Mouse (Mus musculus) lung, embryonic 16.5 days (tissue): ENCODE results near the gene Schip1. TPM values are rescaled to one million over a fixed set of nuclear protein-coding genes. Genes with fewer than 3 reads are reported as not detected.

Source experiments
- ATAC-seq: fragments of 200-750 bp; cut with Nextera tagmentation; 2 replicates; pipeline ENCODE4 v1.8.0; 2017; ENCODE audit warnings: low read depth, mild to moderate bottlenecking, moderate library complexity
- H3K27ac ChIP-seq: fragments of 300-500 bp; sonication (generic); 2 replicates; pipeline ENCODE4 v1.5.1; 2014; ENCODE audit warnings: mild to moderate bottlenecking, control low read depth, low read length
- H3K27me3 ChIP-seq: fragments of 300-500 bp; sonication (generic); 2 replicates; pipeline ENCODE4 v1.6.1; 2014; ENCODE audit warnings: low read depth, low read length, mixed read lengths; ENCODE audit not compliant: control insufficient read depth, insufficient read depth
- H3K36me3 ChIP-seq: fragments of 300-500 bp; sonication (generic); 2 replicates; pipeline ENCODE4 v1.6.1; 2014; ENCODE audit warnings: low read length; ENCODE audit not compliant: control insufficient read depth, insufficient read depth
- H3K4me1 ChIP-seq: fragments of 300-500 bp; sonication (generic); replicated peaks from 2 replicates; pipeline ENCODE4 v1.6.1; 2014; ENCODE audit warnings: low read length, mixed read lengths; ENCODE audit not compliant: control insufficient read depth, insufficient read depth
- H3K4me2 ChIP-seq: fragments of 300-500 bp; sonication (generic); 2 replicates; pipeline ENCODE4 v1.6.1; 2014; ENCODE audit warnings: low read depth, low read length, control low read depth
- H3K4me3 ChIP-seq: fragments of 300-500 bp; sonication (generic); 2 replicates; pipeline ENCODE4 v1.5.1; 2014; ENCODE audit warnings: mild to moderate bottlenecking, low read length, control low read depth
- H3K9ac ChIP-seq: fragments of 300-500 bp; sonication (generic); 2 replicates; pipeline ENCODE4 v1.6.1; 2014; ENCODE audit warnings: low read length, control low read depth
- H3K9me3 ChIP-seq: fragments of 300-500 bp; sonication (generic); 2 replicates; pipeline ENCODE4 v1.6.1; 2016; ENCODE audit warnings: low read length; ENCODE audit not compliant: control insufficient read depth
- WGBS: fragments of 180-500 bp; shearing (Covaris S2); extraction: QIAGEN DNeasy Blood & Tissue Kit; methylation state at CpG from one replicate; pipeline ENCODE4 v1.1.7; 2014; 5-methylcytosine and 5-hydroxymethylcytosine counted together
- polyA plus RNA-seq: library from polyadenylated mRNA; unstranded; fragments of >200 nt; fragmentation: Nextera tagmentation; extraction: Ambion mirVana; gene quantifications from 2 replicates; pipeline ENCODE4 v1.2.1, GENCODE M21; 2015

Schip1 gene
- polyA plus RNA-seq, 1 experiment from 2014 or later: 31.2 TPM

DNA sequence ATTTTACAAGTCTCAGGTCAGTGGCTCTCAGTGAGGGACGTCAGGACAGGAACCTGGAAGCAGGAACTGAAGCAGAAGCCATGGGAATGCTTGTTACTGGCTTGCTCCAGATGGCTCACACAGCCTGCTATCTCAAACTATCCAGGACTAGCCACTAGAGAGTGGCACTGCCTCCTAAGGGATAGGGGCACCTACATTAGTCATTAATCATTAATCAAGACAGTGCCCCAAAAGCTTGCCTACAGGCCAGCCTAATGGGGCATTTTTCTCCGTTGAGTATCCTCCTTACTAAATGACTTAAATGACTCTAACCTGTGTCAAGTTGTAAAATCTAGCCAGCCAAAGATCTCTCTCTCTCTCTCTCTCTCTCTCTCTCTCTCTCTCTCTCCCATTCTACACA, 314.2 kb downstream of the Schip1 start:
- H3K4me3 ChIP-seq: no peak overlapping the region
- 58% methylated on average over 2 of the region's 2 CpGs for WGBS
- H3K27me3 ChIP-seq: no peaks in the 10 kb centered on the region

GRCm38 (mm10) chr3:68379242-68379641, 314.6 kb downstream of the Schip1 start:
- Histone ChIP-seq H3K4me2 (no peak overlapping the region), H3K4me1 (no peaks in the 10 kb centered on the region; the same call in 1 of the 2 replicates), H3K27ac (no peak overlapping the region), H3K4me3 (no peak overlapping the region), H3K27me3 (no peaks in the 10 kb centered on the region), H3K36me3 (no peaks in the 10 kb centered on the region), H3K9ac (no peak overlapping the region), H3K9me3 (no peaks in the 10 kb centered on the region)
- no peak for ATAC-seq
- 45% methylated on average over 7 of the region's 7 CpGs for WGBS

More for the DNA sequence above, 314.2 kb downstream of the Schip1 start:
- no peaks in the 10 kb centered on the region for H3K36me3 ChIP-seq
- H3K4me2 ChIP-seq: no peak overlapping the region
- no peaks in the 10 kb centered on the region for H3K9me3 ChIP-seq
- H3K9ac ChIP-seq: no peak overlapping the region
- H3K27ac ChIP-seq: no peak overlapping the region
- no peak for ATAC-seq
- H3K4me1 ChIP-seq: no peaks in the 10 kb centered on the region; the same call in 1 of the 2 replicates

- no peak for ATAC-seq
- no peak overlapping the region for H3K9ac ChIP-seq
- H3K27ac ChIP-seq: no peak overlapping the region
- no peak overlapping the region for H3K4me3 ChIP-seq
- no peaks in the 10 kb centered on the region for H3K27me3 ChIP-seq
- no peak overlapping the region for H3K4me2 ChIP-seq
- no peaks in the 10 kb centered on the region for H3K36me3 ChIP-seq
- no peaks in the 10 kb centered on the region for H3K4me1 ChIP-seq
- no peaks in the 10 kb centered on the region for H3K9me3 ChIP-seq
These were observed 319.1 kb downstream of the Schip1 start for GRCm38 (mm10) chr3:68383672-68384071.

GRCm38 (mm10) chr3:68385544-68385943, 320.9 kb downstream of the Schip1 start:
- H3K27me3 ChIP-seq: no peaks in the 10 kb centered on the region
- H3K9me3 ChIP-seq: no peaks in the 10 kb centered on the region
- WGBS: 97% methylated on average over 3 of the region's 3 CpGs
- no peak overlapping the region for H3K9ac ChIP-seq
- ATAC-seq: no peak
- H3K4me3 ChIP-seq: no peak overlapping the region
- H3K36me3 ChIP-seq: no peaks in the 10 kb centered on the region
- no peak overlapping the region for H3K4me2 ChIP-seq
- no peaks in the 10 kb centered on the region for H3K4me1 ChIP-seq
- no peak overlapping the region for H3K27ac ChIP-seq

DNA sequence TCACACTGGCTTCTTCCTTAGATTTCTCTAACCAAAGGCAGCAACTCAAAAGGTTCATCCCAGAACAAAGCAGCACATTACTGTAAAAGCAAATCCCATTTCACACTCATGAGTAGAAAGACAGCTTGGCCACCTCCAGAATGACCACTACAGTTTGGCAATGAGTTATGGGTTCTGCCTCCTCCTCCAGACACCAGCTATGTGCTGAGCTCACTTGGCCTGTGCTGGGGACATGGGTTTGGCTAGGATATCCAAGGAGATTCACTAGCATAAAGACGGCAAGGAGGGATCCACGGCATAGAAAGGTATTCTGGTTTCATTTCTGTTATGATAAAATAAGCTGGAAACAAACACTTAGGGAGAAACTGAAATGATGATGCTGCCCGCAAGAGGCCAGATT, 323.4 kb downstream of the Schip1 start:
- H3K4me2 ChIP-seq: no peak overlapping the region
- H3K9ac ChIP-seq: no peak overlapping the region
- no peaks in the 10 kb centered on the region for H3K9me3 ChIP-seq
- H3K36me3 ChIP-seq: no peaks in the 10 kb centered on the region
- no peak overlapping the region for H3K4me3 ChIP-seq
- WGBS: 88% methylated on average over 3 of the region's 3 CpGs
- H3K4me1 ChIP-seq: no peaks in the 10 kb centered on the region
- no peak for ATAC-seq
- no peaks in the 10 kb centered on the region for H3K27me3 ChIP-seq
- H3K27ac ChIP-seq: no peak overlapping the region

- H3K27me3 ChIP-seq: no peaks in the 10 kb centered on the region
- H3K9me3 ChIP-seq: no peaks in the 10 kb centered on the region
- H3K4me1 ChIP-seq: no peaks in the 10 kb centered on the region
- no peak overlapping the region for H3K4me3 ChIP-seq
- H3K36me3 ChIP-seq: no peaks in the 10 kb centered on the region
- H3K9ac ChIP-seq: no peak overlapping the region
- 58% methylated on average over 2 of the region's 2 CpGs for WGBS
- H3K27ac ChIP-seq: no peak overlapping the region
- no peak overlapping the region for H3K4me2 ChIP-seq
- ATAC-seq: no peak
These were observed 329.0 kb downstream of the Schip1 start for GRCm38 (mm10) chr3:68393578-68393977.

- 64% methylated on average over 3 of the region's 3 CpGs for WGBS
- H3K9ac ChIP-seq: no peak overlapping the region
These were observed 334.1 kb downstream of the Schip1 start for GRCm38 (mm10) chr3:68398691-68399090.

GRCm38 (mm10) chr3:68400121-68400520, 335.5 kb downstream of the Schip1 start:
- no peaks in the 10 kb centered on the region for H3K4me1 ChIP-seq

More at GRCm38 (mm10) chr3:68398691-68399090, 334.1 kb downstream of the Schip1 start:
- H3K4me1 ChIP-seq: no peaks in the 10 kb centered on the region
- H3K36me3 ChIP-seq: no peaks in the 10 kb centered on the region
- no peaks in the 10 kb centered on the region for H3K9me3 ChIP-seq
- no peak overlapping the region for H3K27ac ChIP-seq
- H3K4me2 ChIP-seq: no peak overlapping the region
- no peak for ATAC-seq
- H3K27me3 ChIP-seq: no peaks in the 10 kb centered on the region
- H3K4me3 ChIP-seq: no peak overlapping the region

DNA sequence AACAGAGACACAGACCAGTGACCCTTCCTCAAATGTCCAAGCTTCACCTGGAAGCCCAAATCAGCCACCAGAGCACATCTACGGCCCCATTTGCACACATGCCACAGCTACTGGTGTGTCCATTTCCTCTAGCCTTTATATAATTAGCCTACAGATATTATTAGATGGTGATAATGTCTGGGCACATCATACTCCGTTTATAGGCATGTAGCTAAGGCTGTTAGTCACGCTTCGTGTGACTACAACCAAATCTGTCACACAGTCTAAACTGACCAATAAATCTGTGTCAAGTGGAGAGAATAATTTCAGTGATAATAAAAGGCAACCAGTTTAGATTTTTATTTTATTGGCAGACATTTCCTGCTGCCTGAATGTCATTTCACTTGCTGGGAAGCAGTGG, 338.7 kb downstream of the Schip1 start:
- Histone ChIP-seq H3K27me3 (no peaks in the 10 kb centered on the region), H3K4me1 (no peaks in the 10 kb centered on the region), H3K9me3 (no peaks in the 10 kb centered on the region), H3K27ac (no peak overlapping the region), H3K9ac (no peak overlapping the region), H3K36me3 (no peaks in the 10 kb centered on the region), H3K4me3 (no peak overlapping the region), H3K4me2 (no peak overlapping the region)
- no peak for ATAC-seq
- 81% methylated on average over 4 of the region's 4 CpGs for WGBS

More at GRCm38 (mm10) chr3:68400121-68400520, 335.5 kb downstream of the Schip1 start:
- H3K27ac ChIP-seq: no peak overlapping the region
- H3K4me2 ChIP-seq: no peak overlapping the region
- no peaks in the 10 kb centered on the region for H3K27me3 ChIP-seq
- H3K9me3 ChIP-seq: no peaks in the 10 kb centered on the region
- WGBS: 73% methylated on average over 7 of the region's 7 CpGs
- ATAC-seq: no peak
- no peak overlapping the region for H3K9ac ChIP-seq
- H3K4me3 ChIP-seq: no peak overlapping the region
- H3K36me3 ChIP-seq: no peaks in the 10 kb centered on the region

GRCm38 (mm10) chr3:68403783-68404217, 339.2 kb downstream of the Schip1 start:
- Histone ChIP-seq H3K4me1 (no peaks in the 10 kb centered on the region), H3K4me2 (no peak overlapping the region), H3K4me3 (no peak overlapping the region), H3K9ac (no peak overlapping the region), H3K27ac (no peak overlapping the region), H3K36me3 (no peaks in the 10 kb centered on the region), H3K9me3 (no peaks in the 10 kb centered on the region), H3K27me3 (no peaks in the 10 kb centered on the region)
- no peak for ATAC-seq
- WGBS: 79% methylated on average over 2 of the region's 2 CpGs
